Mouse (Mus musculus): ENCODE data around the gene Elk3. TPM values are rescaled to one million over a fixed set of nuclear protein-coding genes. Genes with fewer than 3 reads are reported as not detected.

Gene Elk3
- polyA plus RNA-seq, 1 experiment from 2014 or later, result 44.9 TPM

DNA sequence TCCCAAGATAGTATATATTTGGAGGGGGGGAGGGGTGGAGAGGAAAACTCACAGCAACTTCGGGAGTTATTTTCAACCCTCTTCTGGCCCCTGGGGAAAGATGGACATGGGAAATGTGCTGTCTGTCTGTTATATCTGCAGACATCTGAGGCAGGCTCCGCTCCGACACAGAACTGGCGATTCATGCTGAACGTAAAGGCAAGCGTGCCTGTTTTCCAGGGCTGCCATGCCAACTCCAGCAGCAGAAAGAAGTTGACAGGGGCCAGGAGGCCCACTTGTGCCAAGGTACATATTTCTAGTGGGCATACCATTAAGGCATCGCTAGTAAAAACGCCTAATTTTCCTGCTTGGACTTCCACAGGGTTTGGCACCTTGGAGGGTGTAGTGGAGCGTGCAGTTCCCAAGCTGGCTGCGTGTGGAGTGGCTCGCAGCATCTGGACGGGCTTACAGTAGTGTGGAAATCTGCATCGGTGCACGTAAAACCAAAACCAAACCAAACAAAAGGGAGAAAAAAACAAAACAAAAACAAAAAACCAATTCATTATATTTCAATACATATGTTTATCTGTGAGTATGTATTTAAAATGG, 37.1 kb upstream of the Elk3 start:
- Histone ChIP-seq H3K36me3 (ENCODE audit: control insufficient read depth, insufficient read depth, low read length) (no peaks in the 10 kb centered on the region), H3K27ac (ENCODE audit: low read length) (peak overlapping the region; percentile 33; the same call in 1 of the 2 replicates), H3K9me3 (ENCODE audit: control insufficient read depth, low read length) (no peaks in the 10 kb centered on the region), H3K27me3 (ENCODE audit: control insufficient read depth, insufficient read depth, low read depth, low read length) (no peaks in the 10 kb centered on the region), H3K4me2 (ENCODE audit: low read depth, low read length) (peak overlapping the region; percentile 7; the same call in 1 of the 2 replicates), H3K9ac (ENCODE audit: low read length) (no peak overlapping the region), H3K4me3 (ENCODE audit: low read length) (no peak overlapping the region), H3K4me1 (replicated peaks; ENCODE audit: control insufficient read depth, insufficient read depth, low read length) (peaks cover 13% of the 10 kb centered on the region)
- 56% methylated on average over 14 of the region's 14 CpGs for WGBS
- peak; percentile 41; the same call in 1 of the 2 replicates for ATAC-seq (ENCODE audit: low read depth)

GRCm38 (mm10) chr10:93347387-93347786, 36.5 kb upstream of the Elk3 start:
- Histone ChIP-seq H3K36me3 (ENCODE audit: control insufficient read depth, insufficient read depth, low read length) (no peaks in the 10 kb centered on the region), H3K4me1 (replicated peaks; ENCODE audit: control insufficient read depth, insufficient read depth, low read length) (peaks cover 13% of the 10 kb centered on the region), H3K9me3 (ENCODE audit: control insufficient read depth, low read length) (no peaks in the 10 kb centered on the region), H3K4me2 (ENCODE audit: low read depth, low read length) (0 out of 2 replicates have a peak overlapping the region, but pooled peaks have one; percentile 7), H3K27me3 (ENCODE audit: control insufficient read depth, insufficient read depth, low read depth, low read length) (no peaks in the 10 kb centered on the region), H3K9ac (ENCODE audit: low read length) (no peak overlapping the region), H3K27ac (ENCODE audit: low read length) (no peak overlapping the region), H3K4me3 (ENCODE audit: low read length) (no peak overlapping the region)
- 46% methylated on average over 7 of the region's 7 CpGs for WGBS
- no peak for ATAC-seq (ENCODE audit: low read depth)

DNA sequence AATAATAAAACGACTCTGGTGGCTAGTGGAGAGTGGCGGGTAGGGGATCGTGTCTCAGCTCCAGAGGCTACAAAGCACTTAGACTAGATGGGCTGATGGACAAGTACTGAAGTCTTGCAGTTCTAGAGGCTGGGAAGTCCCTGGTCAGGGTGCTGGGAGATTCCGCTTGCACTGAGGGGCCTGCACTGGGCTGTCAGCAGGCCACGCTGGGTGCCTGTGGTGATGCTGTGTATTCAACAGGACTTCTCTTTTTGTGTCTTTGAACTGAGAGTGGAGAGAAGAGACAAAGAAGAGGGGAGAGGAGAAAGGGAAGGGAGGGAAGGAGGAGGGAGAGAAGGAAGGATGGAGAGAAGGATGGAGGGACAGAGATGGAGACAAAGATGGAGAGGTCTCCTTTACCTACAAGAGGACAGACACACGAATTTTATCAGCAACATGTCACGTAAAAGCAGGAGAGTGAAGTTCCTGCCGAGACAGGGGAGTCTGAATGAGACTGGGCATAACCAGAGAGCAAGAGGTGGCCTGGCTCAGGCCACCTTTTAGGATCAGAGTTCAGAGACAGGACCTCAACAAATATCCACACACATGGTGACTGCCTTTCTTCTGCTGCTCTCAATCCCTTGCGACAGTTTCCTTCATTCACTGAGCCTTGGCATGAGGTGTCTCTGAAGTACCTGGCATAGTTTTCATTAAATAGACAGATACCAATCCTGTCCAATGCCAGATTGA, 35.4 kb upstream of the Elk3 start:
- no peak overlapping the region for H3K9ac ChIP-seq (ENCODE audit: low read length)
- 77% methylated on average over 9 of the region's 9 CpGs for WGBS

GRCm38 (mm10) chr10:93345497-93345896, 34.6 kb upstream of the Elk3 start:
- H3K4me1 ChIP-seq (replicated peaks; ENCODE audit: control insufficient read depth, insufficient read depth, low read length), result peaks cover 13% of the 10 kb centered on the region
- H3K4me3 ChIP-seq (ENCODE audit: low read length), result no peak overlapping the region
- no peaks in the 10 kb centered on the region for H3K9me3 ChIP-seq (ENCODE audit: control insufficient read depth, low read length)
- H3K27me3 ChIP-seq (ENCODE audit: control insufficient read depth, insufficient read depth, low read depth, low read length), result no peaks in the 10 kb centered on the region
- no peaks in the 10 kb centered on the region for H3K36me3 ChIP-seq (ENCODE audit: control insufficient read depth, insufficient read depth, low read length)
- no peak overlapping the region for H3K27ac ChIP-seq (ENCODE audit: low read length)
- no peak for ATAC-seq (ENCODE audit: low read depth)
- no peak overlapping the region for H3K9ac ChIP-seq (ENCODE audit: low read length)
- no peak overlapping the region for H3K4me2 ChIP-seq (ENCODE audit: low read depth, low read length)
- 71% methylated on average over 2 of the region's 2 CpGs for WGBS

More for the DNA sequence above, 35.4 kb upstream of the Elk3 start:
- H3K4me3 ChIP-seq (ENCODE audit: low read length), result no peak overlapping the region
- ATAC-seq (ENCODE audit: low read depth), result no peak
- no peaks in the 10 kb centered on the region for H3K9me3 ChIP-seq (ENCODE audit: control insufficient read depth, low read length)
- no peak overlapping the region for H3K4me2 ChIP-seq (ENCODE audit: low read depth, low read length)
- H3K27ac ChIP-seq (ENCODE audit: low read length), result no peak overlapping the region
- no peaks in the 10 kb centered on the region for H3K36me3 ChIP-seq (ENCODE audit: control insufficient read depth, insufficient read depth, low read length)
- peaks cover 13% of the 10 kb centered on the region for H3K4me1 ChIP-seq (replicated peaks; ENCODE audit: control insufficient read depth, insufficient read depth, low read length)
- H3K27me3 ChIP-seq (ENCODE audit: control insufficient read depth, insufficient read depth, low read depth, low read length), result no peaks in the 10 kb centered on the region

GRCm38 (mm10) chr10:93343469-93343868, 32.5 kb upstream of the Elk3 start:
- H3K4me3 ChIP-seq (ENCODE audit: low read length), result no peak overlapping the region
- H3K27ac ChIP-seq (ENCODE audit: low read length), result no peak overlapping the region; the same call in 1 of the 2 replicates
- no peaks in the 10 kb centered on the region for H3K27me3 ChIP-seq (ENCODE audit: control insufficient read depth, insufficient read depth, low read depth, low read length)
- peaks cover 13% of the 10 kb centered on the region for H3K4me1 ChIP-seq (replicated peaks; ENCODE audit: control insufficient read depth, insufficient read depth, low read length)
- H3K36me3 ChIP-seq (ENCODE audit: control insufficient read depth, insufficient read depth, low read length), result no peaks in the 10 kb centered on the region
- H3K9ac ChIP-seq (ENCODE audit: low read length), result no peak overlapping the region
- H3K4me2 ChIP-seq (ENCODE audit: low read depth, low read length), result no peak overlapping the region
- WGBS, result 87% methylated on average over 6 of the region's 6 CpGs
- H3K9me3 ChIP-seq (ENCODE audit: control insufficient read depth, low read length), result no peaks in the 10 kb centered on the region
- no peak for ATAC-seq (ENCODE audit: low read depth)

DNA sequence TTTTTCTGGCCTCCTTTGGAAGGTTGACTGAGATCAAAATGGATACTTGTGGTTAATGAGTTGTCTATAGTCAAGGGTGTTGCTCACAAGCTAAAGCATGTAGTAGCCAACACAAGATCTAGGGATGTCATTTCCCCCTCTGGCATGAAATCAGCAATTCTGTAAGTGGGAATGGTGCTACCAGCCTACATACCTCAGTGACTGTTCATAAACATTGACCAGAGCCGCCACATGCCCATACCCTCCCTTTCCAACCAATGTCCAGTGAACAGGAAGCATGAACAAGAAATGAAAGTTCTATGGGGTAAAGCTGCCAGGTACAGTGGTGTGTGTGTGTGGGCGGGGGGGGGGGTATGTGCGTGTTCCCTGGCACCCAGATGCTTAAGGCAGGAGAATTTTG, 32.1 kb upstream of the Elk3 start:
- ATAC-seq (ENCODE audit: low read depth), result no peak
- no peaks in the 10 kb centered on the region for H3K27me3 ChIP-seq (ENCODE audit: control insufficient read depth, insufficient read depth, low read depth, low read length)
- no peak overlapping the region for H3K4me2 ChIP-seq (ENCODE audit: low read depth, low read length)
- H3K27ac ChIP-seq (ENCODE audit: low read length), result no peak overlapping the region
- H3K4me3 ChIP-seq (ENCODE audit: low read length), result no peak overlapping the region
- peaks cover 8% of the 10 kb centered on the region for H3K4me1 ChIP-seq (replicated peaks; ENCODE audit: control insufficient read depth, insufficient read depth, low read length)
- no peaks in the 10 kb centered on the region for H3K36me3 ChIP-seq (ENCODE audit: control insufficient read depth, insufficient read depth, low read length)
- WGBS, result 79% methylated on average over 3 of the region's 3 CpGs
- H3K9me3 ChIP-seq (ENCODE audit: control insufficient read depth, low read length), result no peaks in the 10 kb centered on the region
- no peak overlapping the region for H3K9ac ChIP-seq (ENCODE audit: low read length)

GRCm38 (mm10) chr10:93338526-93338925, 27.6 kb upstream of the Elk3 start:
- WGBS, result 70% methylated on average over 5 of the region's 5 CpGs
- peaks cover 7% of the 10 kb centered on the region; the same call in 1 of the 2 replicates for H3K4me1 ChIP-seq (replicated peaks; ENCODE audit: control insufficient read depth, insufficient read depth, low read length)
- H3K36me3 ChIP-seq (ENCODE audit: control insufficient read depth, insufficient read depth, low read length), result no peaks in the 10 kb centered on the region
- H3K9ac ChIP-seq (ENCODE audit: low read length), result no peak overlapping the region
- no peaks in the 10 kb centered on the region for H3K9me3 ChIP-seq (ENCODE audit: control insufficient read depth, low read length)
- no peak overlapping the region for H3K27ac ChIP-seq (ENCODE audit: low read length)
- no peak overlapping the region for H3K4me2 ChIP-seq (ENCODE audit: low read depth, low read length)
- H3K4me3 ChIP-seq (ENCODE audit: low read length), result no peak overlapping the region
- H3K27me3 ChIP-seq (ENCODE audit: control insufficient read depth, insufficient read depth, low read depth, low read length), result no peaks in the 10 kb centered on the region
- ATAC-seq (ENCODE audit: low read depth), result no peak

DNA sequence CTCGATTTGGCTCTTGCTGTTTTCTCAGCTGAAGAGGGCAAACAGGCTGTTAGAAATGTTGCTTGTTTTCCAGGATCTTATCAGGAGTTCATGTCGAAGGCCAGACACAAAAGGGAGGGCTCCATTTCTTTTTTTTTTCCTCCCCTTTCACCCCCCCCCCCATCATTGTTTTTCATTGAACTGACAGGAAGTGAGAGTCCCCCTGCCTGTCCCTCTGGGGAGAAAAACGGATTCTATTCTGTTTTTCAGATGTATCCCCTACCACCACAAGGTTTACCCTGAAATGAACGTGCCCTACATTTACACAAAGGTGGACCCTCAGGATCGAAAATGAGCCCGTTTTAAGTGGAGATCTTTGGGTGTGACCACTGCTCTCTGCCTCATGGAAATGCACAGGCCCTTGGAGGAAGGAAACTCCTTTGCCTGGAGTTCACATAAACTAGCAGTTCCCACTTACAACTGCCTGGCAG, 25.6 kb upstream of the Elk3 start:
- Histone ChIP-seq H3K4me3 (ENCODE audit: low read length) (no peak overlapping the region), H3K27me3 (ENCODE audit: control insufficient read depth, insufficient read depth, low read depth, low read length) (no peaks in the 10 kb centered on the region), H3K36me3 (ENCODE audit: control insufficient read depth, insufficient read depth, low read length) (no peaks in the 10 kb centered on the region), H3K4me1 (replicated peaks; ENCODE audit: control insufficient read depth, insufficient read depth, low read length) (peaks cover 10% of the 10 kb centered on the region; the same call in 1 of the 2 replicates), H3K9ac (ENCODE audit: low read length) (0 out of 2 replicates have a peak overlapping the region, but pooled peaks have one; percentile 6), H3K27ac (ENCODE audit: low read length) (peak overlapping the region; percentile 83), H3K9me3 (ENCODE audit: control insufficient read depth, low read length) (no peaks in the 10 kb centered on the region), H3K4me2 (ENCODE audit: low read depth, low read length) (no peak overlapping the region)
- ATAC-seq (ENCODE audit: low read depth), result no peak
- 27% methylated on average over 6 of the region's 6 CpGs for WGBS

- H3K27ac ChIP-seq (ENCODE audit: low read length), result peak overlapping the region; percentile 54
- H3K9me3 ChIP-seq (ENCODE audit: control insufficient read depth, low read length), result no peaks in the 10 kb centered on the region
- ATAC-seq (ENCODE audit: low read depth), result peak; percentile 90
- peaks cover 10% of the 10 kb centered on the region; the same call in 1 of the 2 replicates for H3K4me1 ChIP-seq (replicated peaks; ENCODE audit: control insufficient read depth, insufficient read depth, low read length)
- H3K36me3 ChIP-seq (ENCODE audit: control insufficient read depth, insufficient read depth, low read length), result no peaks in the 10 kb centered on the region
- no peak overlapping the region for H3K4me3 ChIP-seq (ENCODE audit: low read length)
- no peak overlapping the region for H3K9ac ChIP-seq (ENCODE audit: low read length)
- 57% methylated on average over 16 of the region's 16 CpGs for WGBS
- no peak overlapping the region for H3K4me2 ChIP-seq (ENCODE audit: low read depth, low read length)
- H3K27me3 ChIP-seq (ENCODE audit: control insufficient read depth, insufficient read depth, low read depth, low read length), result no peaks in the 10 kb centered on the region
These were observed 25.0 kb upstream of the Elk3 start for GRCm38 (mm10) chr10:93335828-93336461.

Data from lung, embryonic 16.5 days (tissue).